Mouse (Mus musculus): ENCODE measurements at regions not wholly inside any gene's neighbourhood (a gene's known extent, or its start where the extent isn't known, plus 50 kb on each side); places are given as distances from the start of the nearest gene placed in this dataset.

GRCm38 (mm10) chr15:30029257-30029899, 143.0 kb upstream of the Ctnnd2 start:
- H3K27ac ChIP-seq, result no peak overlapping the region
- 64% methylated on average over 4 of the region's 4 CpGs for WGBS
- H3K4me1 ChIP-seq (replicated peaks), result no peaks in the 10 kb centered on the region
- DNase-seq (ENCODE audit: low spot score), result peak; percentile 50
- H3K9me3 ChIP-seq, result no peaks in the 10 kb centered on the region
- no peaks in the 10 kb centered on the region for H3K36me3 ChIP-seq
- H3K27me3 ChIP-seq (ENCODE audit: insufficient read depth, poor library complexity, severe bottlenecking), result no peaks in the 10 kb centered on the region
- no peak overlapping the region for H3K4me3 ChIP-seq

- Histone ChIP-seq H3K36me3 (no peaks in the 10 kb centered on the region), H3K4me1 (replicated peaks) (no peaks in the 10 kb centered on the region), H3K27me3 (ENCODE audit: insufficient read depth, poor library complexity, severe bottlenecking) (no peaks in the 10 kb centered on the region), H3K27ac (no peak overlapping the region), H3K9me3 (no peaks in the 10 kb centered on the region), H3K4me3 (no peak overlapping the region)
- WGBS, result 95% methylated on average over 2 of the region's 2 CpGs
- DNase-seq (ENCODE audit: low spot score), result no peak
Observed at GRCm38 (mm10) chr15:30035367-30035766, 137.0 kb upstream of the Ctnnd2 start.

GRCm38 (mm10) chr15:30050851-30051250, 121.5 kb upstream of the Ctnnd2 start:
- WGBS, result 78% methylated on average over 5 of the region's 5 CpGs
- no peaks in the 10 kb centered on the region for H3K36me3 ChIP-seq
- no peak overlapping the region for H3K27ac ChIP-seq
- no peak overlapping the region for H3K4me3 ChIP-seq
- no peaks in the 10 kb centered on the region for H3K9me3 ChIP-seq
- DNase-seq (ENCODE audit: low spot score), result no peak
- H3K4me1 ChIP-seq (replicated peaks), result no peaks in the 10 kb centered on the region
- H3K27me3 ChIP-seq (ENCODE audit: insufficient read depth, poor library complexity, severe bottlenecking), result no peaks in the 10 kb centered on the region

GRCm38 (mm10) chr15:30059808-30060207, 112.6 kb upstream of the Ctnnd2 start:
- DNase-seq (ENCODE audit: low spot score), result no peak
- no peaks in the 10 kb centered on the region for H3K36me3 ChIP-seq
- H3K4me1 ChIP-seq (replicated peaks), result no peaks in the 10 kb centered on the region
- 80% methylated on average over 7 of the region's 7 CpGs for WGBS
- no peaks in the 10 kb centered on the region for H3K27me3 ChIP-seq (ENCODE audit: insufficient read depth, poor library complexity, severe bottlenecking)
- no peak overlapping the region for H3K27ac ChIP-seq
- no peaks in the 10 kb centered on the region for H3K9me3 ChIP-seq
- H3K4me3 ChIP-seq, result no peak overlapping the region

GRCm38 (mm10) chr15:30060505-30061342, 111.7 kb upstream of the Ctnnd2 start:
- WGBS, result 85% methylated on average over 3 of the region's 3 CpGs

GRCm38 (mm10) chr15:30071668-30072067, 100.7 kb upstream of the Ctnnd2 start:
- H3K9me3 ChIP-seq, result no peaks in the 10 kb centered on the region
- 49% methylated on average over 2 of the region's 2 CpGs for WGBS
- no peaks in the 10 kb centered on the region for H3K36me3 ChIP-seq

More at GRCm38 (mm10) chr15:30060505-30061342, 111.7 kb upstream of the Ctnnd2 start:
- H3K9me3 ChIP-seq, result no peaks in the 10 kb centered on the region
- no peak overlapping the region for H3K27ac ChIP-seq
- H3K36me3 ChIP-seq, result no peaks in the 10 kb centered on the region
- H3K4me1 ChIP-seq (replicated peaks), result no peaks in the 10 kb centered on the region
- DNase-seq (ENCODE audit: low spot score), result no peak
- no peak overlapping the region for H3K4me3 ChIP-seq
- H3K27me3 ChIP-seq (ENCODE audit: insufficient read depth, poor library complexity, severe bottlenecking), result no peaks in the 10 kb centered on the region

GRCm38 (mm10) chr15:30072301-30072700, 100.1 kb upstream of the Ctnnd2 start:
- WGBS, result 43% methylated on average over 1 of the region's 1 CpGs
- H3K4me1 ChIP-seq (replicated peaks), result no peaks in the 10 kb centered on the region
- DNase-seq (ENCODE audit: low spot score), result no peak

More at GRCm38 (mm10) chr15:30071668-30072067, 100.7 kb upstream of the Ctnnd2 start:
- no peak overlapping the region for H3K4me3 ChIP-seq
- H3K4me1 ChIP-seq (replicated peaks), result no peaks in the 10 kb centered on the region
- no peaks in the 10 kb centered on the region for H3K27me3 ChIP-seq (ENCODE audit: insufficient read depth, poor library complexity, severe bottlenecking)
- DNase-seq (ENCODE audit: low spot score), result no peak
- no peak overlapping the region for H3K27ac ChIP-seq

GRCm38 (mm10) chr15:30087120-30087519, 85.3 kb upstream of the Ctnnd2 start:
- Histone ChIP-seq H3K36me3 (no peaks in the 10 kb centered on the region), H3K9me3 (no peaks in the 10 kb centered on the region), H3K4me1 (replicated peaks) (no peaks in the 10 kb centered on the region), H3K27ac (no peak overlapping the region), H3K27me3 (ENCODE audit: insufficient read depth, poor library complexity, severe bottlenecking) (no peaks in the 10 kb centered on the region), H3K4me3 (no peak overlapping the region)
- WGBS, result 95% methylated on average over 6 of the region's 6 CpGs
- no peak for DNase-seq (ENCODE audit: low spot score)

More at GRCm38 (mm10) chr15:30072301-30072700, 100.1 kb upstream of the Ctnnd2 start:
- Histone ChIP-seq H3K9me3 (no peaks in the 10 kb centered on the region), H3K36me3 (no peaks in the 10 kb centered on the region), H3K4me3 (no peak overlapping the region), H3K27me3 (ENCODE audit: insufficient read depth, poor library complexity, severe bottlenecking) (no peaks in the 10 kb centered on the region), H3K27ac (no peak overlapping the region)

GRCm38 (mm10) chr15:30122061-30122460, 50.3 kb upstream of the Ctnnd2 start:
- H3K27me3 ChIP-seq (ENCODE audit: insufficient read depth, poor library complexity, severe bottlenecking), result no peaks in the 10 kb centered on the region

More at GRCm38 (mm10) chr15:30122061-30122460, 50.3 kb upstream of the Ctnnd2 start:
- Histone ChIP-seq H3K4me1 (replicated peaks) (no peaks in the 10 kb centered on the region), H3K4me3 (no peak overlapping the region), H3K9me3 (no peaks in the 10 kb centered on the region), H3K36me3 (no peaks in the 10 kb centered on the region), H3K27ac (no peak overlapping the region)
- 87% methylated on average over 3 of the region's 3 CpGs for WGBS
- DNase-seq (ENCODE audit: low spot score), result no peak
